Mouse (Mus musculus) MEL (cell line): Measurements from ENCODE around the gene Fgf8. TPM values are rescaled to one million over a fixed set of nuclear protein-coding genes. Genes with fewer than 3 reads are reported as not detected.

Experiments
- DNase-seq: peaks from one replicate; pipeline ENCODE4 v3.0.0; 2011; ENCODE audit warnings: low read depth, low spot score
- H3K27ac ChIP-seq: 2 replicates; pipeline ENCODE4 v1.5.1; 2012; ENCODE audit warnings: low read depth, mild to moderate bottlenecking, control low read depth, low read length, moderate library complexity; ENCODE audit not compliant: control insufficient read depth
- H3K27me3 ChIP-seq, 2 experiments: fragments of 150-350 bp in 1 of 2; sonication (generic) in 1 of 2; 2 replicates each; pipeline ENCODE4 v1.6.1; 2012; ENCODE audit warnings: low read length in 2 of 2, mild to moderate bottlenecking in 2 of 2, improper control_type of control experiment in 1 of 2, moderate library complexity in 1 of 2; ENCODE audit not compliant: insufficient read depth in 2 of 2, control insufficient read depth in 1 of 2
- H3K36me3 ChIP-seq, 2 experiments: 2 replicates each; pipeline ENCODE4 v1.6.1; 2012 to 2014; ENCODE audit warnings: low read length in 2 of 2, improper control_type of control experiment in 1 of 2, inconsistent platforms in 1 of 2, mild to moderate bottlenecking in 1 of 2; ENCODE audit not compliant: insufficient read depth in 2 of 2, control insufficient read depth in 1 of 2
- H3K4me1 ChIP-seq, 2 experiments: fragments of 150-350 bp in 1 of 2; sonication (generic) in 1 of 2; 2 replicates each; pipeline ENCODE4 v1.6.1; 2012; ENCODE audit warnings: low read length in 2 of 2, improper control_type of control experiment in 1 of 2, mild to moderate bottlenecking in 1 of 2; ENCODE audit not compliant: insufficient read depth in 2 of 2, control insufficient read depth in 1 of 2
- H3K4me3 ChIP-seq, 2 experiments: fragments of 150-350 bp in 1 of 2; sonication (generic) in 1 of 2; 2 replicates each; pipeline ENCODE4 v1.5.1; 2012; ENCODE audit warnings: low read depth in 2 of 2, low read length in 2 of 2, mild to moderate bottlenecking in 2 of 2, moderate library complexity in 2 of 2, control low read depth in 1 of 2, improper control_type of control experiment in 1 of 2; ENCODE audit not compliant: control insufficient read depth in 1 of 2, insufficient read depth in 1 of 2
- H3K79me2 ChIP-seq: 2 replicates; pipeline ENCODE4 v1.6.1; 2012; ENCODE audit warnings: mild to moderate bottlenecking, low read length, moderate library complexity; ENCODE audit not compliant: control insufficient read depth, poor library complexity, insufficient read depth
- H3K9ac ChIP-seq: 2 replicates; pipeline ENCODE4 v1.6.1; 2012; ENCODE audit warnings: low read depth, mild to moderate bottlenecking, control low read depth, low read length, moderate library complexity; ENCODE audit not compliant: control insufficient read depth, poor library complexity, severe bottlenecking
- H3K9me3 ChIP-seq: fragments of 150-350 bp; sonication (generic); replicated peaks from 2 replicates; pipeline ENCODE4 v1.6.1; 2012; ENCODE audit warnings: mild to moderate bottlenecking, low read length, improper control_type of control experiment, moderate library complexity; ENCODE audit not compliant: insufficient read depth
- BHLHE40 ChIP-seq: IDR thresholded peaks from 2 replicates; pipeline ENCODE4 v1.6.1; 2012; ENCODE audit warnings: low read depth, mild to moderate bottlenecking, inconsistent platforms, low read length, improper control_type of control experiment, borderline replicate concordance
- CHD1 ChIP-seq: IDR thresholded peaks from 2 replicates; pipeline ENCODE4 v1.6.1; 2012; ENCODE audit warnings: low read depth, mild to moderate bottlenecking, inconsistent platforms, low read length, improper control_type of control experiment
- CHD2 ChIP-seq: IDR thresholded peaks from 2 replicates; pipeline ENCODE4 v1.6.1; 2011; ENCODE audit warnings: low read length, improper control_type of control experiment
- CTCF ChIP-seq, 3 experiments: IDR thresholded peaks in 2 of 3; conservative IDR thresholded peaks in 1 of 3; 2 replicates each; pipeline ENCODE4 v1.5.1; 2011 to 2012; ENCODE audit warnings: low read length in 3 of 3, low read depth in 2 of 3, mild to moderate bottlenecking in 2 of 3, improper control_type of control experiment in 1 of 3, inconsistent platforms in 1 of 3, mixed read lengths in 1 of 3, moderate library complexity in 1 of 3; ENCODE audit not compliant: control insufficient read depth in 1 of 3, insufficient read depth in 1 of 3, poor library complexity in 1 of 3, severe bottlenecking in 1 of 3
- E2F4 ChIP-seq: IDR thresholded peaks from 2 replicates; pipeline ENCODE4 v1.6.1; 2011; ENCODE audit warnings: low read depth, low read length, improper control_type of control experiment, borderline replicate concordance
- EP300 ChIP-seq, 2 experiments: IDR thresholded peaks; 2 replicates each; pipeline ENCODE4 v1.6.1; 2011; ENCODE audit warnings: improper control_type of control experiment in 2 of 2, low read length in 2 of 2, low read depth in 1 of 2, mild to moderate bottlenecking in 1 of 2
- GABPA ChIP-seq: IDR thresholded peaks from 2 replicates; pipeline ENCODE4 v1.6.1; 2012; ENCODE audit warnings: low read depth, mild to moderate bottlenecking, inconsistent platforms, low read length, improper control_type of control experiment, moderate library complexity
- HCFC1 ChIP-seq: IDR thresholded peaks from 2 replicates; pipeline ENCODE4 v1.6.1; 2012; ENCODE audit warnings: low read depth, mild to moderate bottlenecking, inconsistent platforms, low read length, improper control_type of control experiment, moderate library complexity
- JUND ChIP-seq: IDR thresholded peaks from 2 replicates; pipeline ENCODE4 v1.6.1; 2011; ENCODE audit warnings: low read depth, mild to moderate bottlenecking, improper control_type of control experiment, low read length
- MAFK ChIP-seq: IDR thresholded peaks from 2 replicates; pipeline ENCODE4 v1.6.1; 2011; ENCODE audit warnings: low read depth, mild to moderate bottlenecking, low read length, improper control_type of control experiment, borderline replicate concordance
- MEF2A ChIP-seq: IDR thresholded peaks from 2 replicates; pipeline ENCODE4 v1.6.1; 2014; ENCODE audit warnings: low read depth, mild to moderate bottlenecking, inconsistent platforms, low read length, improper control_type of control experiment; ENCODE audit not compliant: poor library complexity, insufficient replicate concordance, severe bottlenecking; ENCODE audit errors: extremely low read depth
- MXI1 ChIP-seq: IDR thresholded peaks from 2 replicates; pipeline ENCODE4 v1.6.1; 2011; ENCODE audit warnings: mild to moderate bottlenecking, low read depth, low read length, improper control_type of control experiment
- MYB ChIP-seq: IDR thresholded peaks from 2 replicates; pipeline ENCODE4 v1.6.1; 2011; ENCODE audit warnings: mild to moderate bottlenecking, low read depth, low read length, improper control_type of control experiment
- MYC ChIP-seq: IDR thresholded peaks from 2 replicates; pipeline ENCODE4 v1.6.1; 2011; ENCODE audit warnings: low read depth, mild to moderate bottlenecking, low read length, improper control_type of control experiment, moderate library complexity
- NRF1 ChIP-seq: IDR thresholded peaks from 2 replicates; pipeline ENCODE4 v1.6.1; 2014; ENCODE audit warnings: low read depth, mild to moderate bottlenecking, inconsistent platforms, low read length, improper control_type of control experiment, moderate library complexity; ENCODE audit not compliant: poor library complexity, insufficient read depth, severe bottlenecking
- POLR2AphosphoS2 ChIP-seq: IDR thresholded peaks from 2 replicates; pipeline ENCODE4 v1.6.1; 2011; ENCODE audit warnings: low read length, improper control_type of control experiment
- POLR2AphosphoS5 ChIP-seq: IDR thresholded peaks from 2 replicates; pipeline ENCODE4 v1.6.1; 2012; ENCODE audit warnings: low read depth, borderline replicate concordance, mild to moderate bottlenecking, inconsistent platforms, low read length, moderate library complexity, mixed read lengths
- RCOR1 ChIP-seq: IDR thresholded peaks from 2 replicates; pipeline ENCODE4 v1.6.1; 2012; ENCODE audit warnings: low read depth, mild to moderate bottlenecking, inconsistent platforms, low read length, improper control_type of control experiment
- SIN3A ChIP-seq: IDR thresholded peaks from 2 replicates; pipeline ENCODE4 v1.6.1; 2012; ENCODE audit warnings: low read length, improper control_type of control experiment, inconsistent platforms
- TAL1 ChIP-seq: IDR thresholded peaks from 2 replicates; pipeline ENCODE4 v1.6.1; 2012; ENCODE audit warnings: mild to moderate bottlenecking, inconsistent platforms, low read length, moderate library complexity, mixed read lengths
- TBP ChIP-seq: IDR thresholded peaks from 2 replicates; pipeline ENCODE4 v1.8.0; 2011; ENCODE audit warnings: low read depth, low read length, improper control_type of control experiment
- TCF12 ChIP-seq: IDR thresholded peaks from 2 replicates; pipeline ENCODE4 v1.6.1; 2014; ENCODE audit warnings: low read depth, mild to moderate bottlenecking, inconsistent platforms, low read length, improper control_type of control experiment, moderate library complexity
- UBTF ChIP-seq: IDR thresholded peaks from 2 replicates; pipeline ENCODE4 v1.6.1; 2012; ENCODE audit warnings: low read depth, mild to moderate bottlenecking, inconsistent platforms, low read length, improper control_type of control experiment, moderate library complexity, borderline replicate concordance; ENCODE audit not compliant: insufficient read depth
- USF1 ChIP-seq: IDR thresholded peaks from 2 replicates; pipeline ENCODE4 v1.6.1; 2014; ENCODE audit warnings: low read depth, mild to moderate bottlenecking, inconsistent platforms, low read length, improper control_type of control experiment, moderate library complexity
- USF2 ChIP-seq, 2 experiments: IDR thresholded peaks; 2 replicates each; pipeline ENCODE4 v1.6.1; 2011 to 2012; ENCODE audit warnings: improper control_type of control experiment in 2 of 2, low read length in 2 of 2, borderline replicate concordance in 1 of 2, inconsistent platforms in 1 of 2, low read depth in 1 of 2, mild to moderate bottlenecking in 1 of 2; ENCODE audit not compliant: insufficient read depth in 1 of 2
- ZC3H11A ChIP-seq: IDR thresholded peaks from 2 replicates; pipeline ENCODE4 v1.6.1; 2012; ENCODE audit warnings: low read depth, mild to moderate bottlenecking, inconsistent platforms, low read length, improper control_type of control experiment
- ZKSCAN1 ChIP-seq: IDR thresholded peaks from 2 replicates; pipeline ENCODE4 v1.6.1; 2012; ENCODE audit warnings: low read depth, mild to moderate bottlenecking, inconsistent platforms, low read length, improper control_type of control experiment, moderate library complexity
- ZMIZ1 ChIP-seq: IDR thresholded peaks from 2 replicates; pipeline ENCODE4 v1.6.1; 2012; ENCODE audit warnings: low read depth, mild to moderate bottlenecking, inconsistent platforms, low read length, improper control_type of control experiment, moderate library complexity
- polyA plus RNA-seq, 2 experiments: library from polyadenylated mRNA; stranded (reverse) in 1 of 2; unstranded in 1 of 2; fragments of >175 nt in 1 of 2; fragments of >200 nt in 1 of 2; gene quantifications; 2 replicates each; pipeline versions ENCODE4 v1.2.1 to v1.2.4; 2012; ENCODE audit warnings: low replicate concordance in 2 of 2, low read depth in 1 of 2; ENCODE audit not compliant: insufficient read length in 2 of 2, insufficient read depth in 1 of 2, missing spikeins in 1 of 2
- total RNA-seq: library from RNA; depleted of rRNA; stranded (reverse); fragments of 300-350 nt; gene quantifications from 2 replicates; pipeline ENCODE4 v1.2.3, GENCODE M21; 2012

Fgf8 gene
- total and polyA plus RNA-seq, 3 experiments = not detected

DNA sequence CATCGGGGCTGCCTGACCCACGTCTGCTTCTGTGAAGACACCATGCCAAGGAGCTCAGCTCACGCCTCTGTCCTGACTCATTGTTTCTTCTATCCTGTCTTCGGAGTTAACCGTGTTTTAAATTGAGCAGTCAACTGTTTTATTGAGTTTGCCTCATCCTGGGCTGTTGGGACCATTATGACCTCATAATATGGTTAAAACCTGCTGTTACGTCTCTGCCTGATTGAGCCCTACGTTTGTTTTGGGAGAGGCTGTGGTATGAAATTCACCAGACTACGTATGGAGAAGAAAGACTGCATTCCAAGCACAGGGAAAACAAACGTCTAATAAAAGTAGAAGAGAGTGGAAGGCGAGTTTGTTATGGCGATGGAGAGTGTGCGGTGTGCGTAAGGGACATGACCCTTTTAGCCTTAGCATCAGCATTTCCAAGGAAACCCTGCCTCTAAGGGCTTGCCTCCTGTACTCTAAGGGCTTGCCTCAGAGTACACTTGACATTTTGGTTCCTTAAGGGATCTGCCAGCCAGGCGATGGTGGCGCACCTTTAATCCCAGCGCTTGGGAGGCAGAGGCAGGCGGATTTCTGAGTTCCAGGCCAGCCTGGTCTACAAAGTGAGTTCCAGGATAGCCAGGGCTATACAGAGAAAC lies 41.3 kb upstream of the Fgf8 start (continued):
- 0 out of 2 replicates have a peak, but pooled peaks have one; percentile 13 for TF ChIP-seq MXI1
- TF ChIP-seq MEF2A = no peak
- 0 out of 2 replicates have a peak, but pooled peaks have one; percentile 57 for TF ChIP-seq MYC
- TF ChIP-seq UBTF = no peak
- TF ChIP-seq ZKSCAN1 = no peak
- TF ChIP-seq ZC3H11A = no peak
- no peak for TF ChIP-seq USF1
- TF ChIP-seq MAFK = no peak
- peak; percentile 80; the same call in 1 of the 2 replicates for TF ChIP-seq POLR2AphosphoS2
- TF ChIP-seq TAL1 = no peak
- 0 out of 2 replicates have a peak, but pooled peaks have one; percentile 31 for TF ChIP-seq MYB
- TF ChIP-seq CHD1 = no peak
- TF ChIP-seq ZMIZ1 = peak; percentile 5; the same call in 1 of the 2 replicates
- no peak; the same call in 1 of the 2 replicates for TF ChIP-seq POLR2AphosphoS5
- TF ChIP-seq EP300 (IDR thresholded peaks at IDR 0.05; ENCODE audit: low read depth in 1 of 2, low read length in 2 of 2) = no peak
- no peak for TF ChIP-seq GABPA
- TF ChIP-seq HCFC1 = no peak
- TF ChIP-seq JUND = no peak
- TF ChIP-seq SIN3A = no peak
- TF ChIP-seq, all 39 proteins: peak for 10

DNA sequence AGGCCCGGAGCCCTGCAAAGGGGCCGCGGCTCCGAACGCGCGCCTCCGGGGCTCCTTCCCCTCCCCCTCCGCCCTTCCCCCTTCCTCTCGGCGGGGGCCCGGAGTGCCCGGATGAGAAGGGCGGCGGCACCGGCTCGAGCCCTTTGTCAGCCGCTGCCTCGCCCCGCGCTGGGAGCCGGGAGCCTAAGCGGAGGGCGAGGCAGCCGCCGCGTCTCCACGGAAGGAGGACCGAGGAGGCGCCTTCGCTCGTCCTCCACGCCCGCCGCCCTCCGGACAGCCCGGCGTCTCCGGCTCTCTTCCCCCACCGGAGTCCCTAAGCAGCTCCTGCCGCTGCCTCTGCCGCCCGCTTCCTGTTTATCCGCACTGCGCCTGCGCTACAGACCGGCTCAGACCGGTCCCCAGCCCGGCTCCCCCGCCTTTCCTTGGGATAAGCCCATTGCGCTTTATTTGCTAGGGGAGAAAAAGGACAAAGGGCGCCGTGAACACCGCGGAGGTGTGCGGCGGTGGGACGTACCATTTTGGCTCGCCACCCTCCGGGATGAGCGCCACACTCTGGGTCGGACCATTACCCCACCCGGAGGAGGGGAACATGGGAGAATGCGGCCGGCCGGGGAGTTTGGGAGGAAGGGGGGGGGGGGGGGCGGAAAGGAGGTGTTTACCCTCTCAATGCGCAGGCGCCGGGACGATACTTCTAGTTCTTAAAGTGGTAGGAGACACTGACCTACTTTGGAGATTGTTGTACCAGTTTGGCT lies 40.6 kb upstream of the Fgf8 start, which contains the start of gene Mgea5:
Gene Mgea5 (minus strand): TSS at position 657 of the 752 bp plus-strand sequence.
- peaks cover 36% of the 10 kb centered on the region for H3K79me2 ChIP-seq
- peak; percentile 100 for DNase-seq
- peak within 1 kb of the TSS; percentile 70 to 98 for H3K4me3 ChIP-seq
- H3K9ac ChIP-seq = peak within 1 kb of the TSS; percentile 97
- H3K36me3 ChIP-seq = peaks cover 2 to 23% of the 10 kb centered on the region in 2 experiments
- H3K9me3 ChIP-seq = no peaks in the 10 kb centered on the region
- peaks cover 16 to 26% of the 10 kb centered on the region in 2 experiments for H3K4me1 ChIP-seq
- peak within 1 kb of the TSS; percentile 93 for H3K27ac ChIP-seq
- no peaks in the 10 kb centered on the region for H3K27me3 ChIP-seq
- 0 out of 2 replicates have a peak, but pooled peaks have one; percentile 17 for TF ChIP-seq TBP
- peak; percentile 63; the same call in 1 of the 2 replicates for TF ChIP-seq BHLHE40
- peak; percentile 60; the same call in 1 of the 2 replicates for TF ChIP-seq POLR2AphosphoS2
- TF ChIP-seq GABPA = no peak
- no peak for TF ChIP-seq E2F4
- no peak for TF ChIP-seq USF2 (IDR thresholded peaks at IDR 0.05; ENCODE audit: borderline replicate concordance in 1 of 2, insufficient read depth in 1 of 2, low read depth in 1 of 2, low read length in 2 of 2)
- peak; percentile 91 for TF ChIP-seq HCFC1
- TF ChIP-seq RCOR1 = 0 out of 2 replicates have a peak, but pooled peaks have one; percentile 41
- peak; percentile 52; the same call in 1 of the 2 replicates for TF ChIP-seq UBTF
- TF ChIP-seq TCF12 = peak; percentile 53
- peak; percentile 38 for TF ChIP-seq MXI1
- TF ChIP-seq ZMIZ1 = 0 out of 2 replicates have a peak, but pooled peaks have one; percentile 61
- TF ChIP-seq EP300 (IDR thresholded peaks at IDR 0.05; ENCODE audit: low read depth in 1 of 2, low read length in 2 of 2) = peak in 1 of 2 experiments; percentile 54; a peak in 2 of 4 replicates
- TF ChIP-seq SIN3A = peak; percentile 99
- TF ChIP-seq MYB = no peak
- TF ChIP-seq CHD2 = peak; percentile 89
- no peak for TF ChIP-seq CTCF (IDR thresholded peaks at IDR 0.05 in 2 of 3, conservative IDR thresholded peaks at IDR 0.05 in 1 of 3; ENCODE audit: control insufficient read depth in 1 of 3, insufficient read depth in 1 of 3, low read depth in 2 of 3, low read length in 3 of 3, poor library complexity in 1 of 3, severe bottlenecking in 1 of 3)
- peak; percentile 79 for TF ChIP-seq NRF1
